Mouse (Mus musculus): ENCODE measurements at regions not wholly inside any gene's neighbourhood (a gene's known extent, or its start where the extent isn't known, plus 50 kb on each side); places are given as distances from the start of the nearest gene placed in this dataset.

DNA sequence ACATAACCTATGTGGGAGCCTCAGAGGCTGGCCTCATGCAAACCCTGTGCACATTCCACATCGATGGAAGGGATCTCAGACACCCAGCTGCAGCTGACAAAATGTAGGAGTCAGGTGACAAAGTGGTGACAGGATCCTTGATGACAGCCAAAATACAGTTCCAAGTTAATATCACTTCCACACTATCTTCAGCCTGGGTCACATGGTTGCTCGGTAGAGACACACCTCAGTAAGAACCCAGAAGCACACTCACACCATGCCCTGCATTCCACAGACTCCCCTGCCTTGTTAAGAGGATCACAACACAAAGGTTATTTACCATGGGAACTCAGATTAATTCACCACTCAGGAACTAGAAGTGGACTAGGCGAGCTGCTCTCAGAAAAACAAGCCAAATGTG, 505.4 kb upstream of the Hsf2 start:
- in situ Hi-C loops (cut with MboI, MseI): no loop called here

DNA sequence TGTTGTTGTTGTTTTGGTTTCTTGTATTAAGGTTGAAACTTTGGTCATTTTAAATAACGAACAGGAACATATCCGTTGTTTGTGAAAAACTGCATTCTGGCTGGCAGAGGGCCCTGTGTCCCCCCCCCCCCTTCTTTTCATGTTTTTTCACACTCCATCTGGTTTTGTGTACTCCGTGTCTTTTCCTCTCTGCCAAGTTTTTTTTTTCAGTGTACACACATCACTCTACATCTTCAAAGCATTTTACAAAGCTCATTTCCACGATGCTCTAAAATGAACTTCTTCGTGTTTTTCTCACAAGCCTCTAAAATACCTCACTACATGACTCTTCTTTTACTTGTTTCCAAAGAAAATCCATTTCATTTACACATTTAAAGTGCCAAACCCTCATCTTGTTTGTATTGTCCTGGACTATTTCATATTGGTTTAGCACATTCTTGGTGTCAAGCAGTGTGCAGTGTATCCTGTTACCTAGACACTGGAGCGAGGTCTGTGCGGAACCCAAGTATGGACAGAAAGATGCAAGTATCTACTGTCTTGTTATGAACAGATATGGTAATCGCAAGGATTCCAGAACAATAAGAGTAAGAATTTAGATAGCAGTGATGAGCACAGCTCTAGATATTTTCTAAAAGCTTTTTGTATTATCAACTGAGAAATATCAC, 503.5 kb upstream of the Hsf2 start:
- in situ Hi-C loops (cut with MboI, MseI): no loop called here

DNA sequence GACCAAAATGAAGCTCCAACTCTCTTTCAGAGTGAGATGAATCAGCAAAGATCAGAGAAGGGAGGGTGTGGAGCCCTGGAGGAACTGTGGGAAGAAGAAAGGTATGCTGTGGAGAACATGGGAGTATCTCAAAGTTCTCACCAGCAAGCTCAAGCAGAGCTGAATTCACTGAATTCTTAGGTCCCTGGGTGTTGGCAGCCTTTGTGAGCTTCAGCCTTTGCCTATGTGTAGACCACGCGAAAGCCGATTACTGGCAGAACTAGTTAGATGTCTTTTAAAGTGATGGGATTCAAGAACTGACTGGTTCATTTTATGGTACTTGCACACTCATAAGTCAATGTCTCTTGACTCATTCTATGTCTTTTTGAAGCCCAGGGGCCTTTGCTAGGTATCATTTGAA, 491.2 kb upstream of the Hsf2 start:
- in situ Hi-C loops (cut with MboI, MseI): loop anchor here in 1 of 2 experiments (10.0 kb wide), 1 partner anchor 880 kb away; no protein-coding TSS in a partner anchor

- in situ Hi-C loops (cut with MboI, MseI): loop anchor here (5.0 kb wide), 1 partner anchor 634 kb away; no protein-coding TSS in a partner anchor
Measured at GRCm38 (mm10) chr10:57000892-57001722, 485.1 kb upstream of the Hsf2 start.

DNA sequence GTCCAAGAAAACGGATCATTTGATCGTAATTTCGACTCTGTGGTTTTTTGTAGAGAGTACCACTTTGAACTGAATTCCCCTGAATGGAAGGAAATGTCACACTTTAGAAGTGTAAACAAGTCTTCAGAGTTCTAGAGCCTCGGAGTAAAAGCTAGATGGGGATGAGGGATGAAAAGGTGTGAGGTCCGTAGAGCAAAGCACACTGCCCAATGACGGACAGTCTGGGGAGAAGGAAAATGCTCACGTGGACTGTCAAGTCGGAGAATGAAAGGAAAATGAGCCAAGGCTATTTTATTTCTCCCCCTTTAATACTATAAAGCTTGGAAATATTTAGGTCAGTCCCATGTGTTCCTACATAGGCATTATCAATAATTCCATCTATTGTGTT, 484.5 kb upstream of the Hsf2 start:
- in situ Hi-C loops (cut with MboI, MseI): loop anchor here (5.0 kb wide), 1 partner anchor 634 kb away; no protein-coding TSS in a partner anchor

- in situ Hi-C loops (cut with MboI, MseI): no loop called here
Measured at GRCm38 (mm10) chr10:57037641-57038040, 448.5 kb upstream of the Hsf2 start.

DNA sequence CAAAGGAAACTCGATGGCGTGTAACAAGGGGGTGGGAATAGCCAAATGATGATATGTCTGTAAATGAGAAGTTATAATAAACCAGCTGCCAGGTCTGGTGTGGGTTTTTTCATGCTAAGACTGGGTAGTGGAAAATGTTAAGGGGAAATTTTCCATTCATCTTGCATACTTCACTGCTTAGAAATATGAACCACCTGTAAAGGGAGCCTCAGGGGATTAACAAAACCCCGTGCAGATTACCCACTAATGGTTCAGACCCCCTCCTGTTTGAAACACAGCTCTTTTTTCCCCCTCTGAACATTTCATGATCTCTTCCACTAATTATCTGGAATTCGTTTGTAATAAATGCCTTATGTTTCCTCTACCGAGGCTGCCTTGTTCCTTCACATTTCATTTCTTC, 446.0 kb upstream of the Hsf2 start:
- in situ Hi-C loops (cut with MboI, MseI): no loop called here

- in situ Hi-C loops (cut with MboI, MseI): no loop called here
Measured at GRCm38 (mm10) chr10:57046021-57046420, 440.2 kb upstream of the Hsf2 start.

DNA sequence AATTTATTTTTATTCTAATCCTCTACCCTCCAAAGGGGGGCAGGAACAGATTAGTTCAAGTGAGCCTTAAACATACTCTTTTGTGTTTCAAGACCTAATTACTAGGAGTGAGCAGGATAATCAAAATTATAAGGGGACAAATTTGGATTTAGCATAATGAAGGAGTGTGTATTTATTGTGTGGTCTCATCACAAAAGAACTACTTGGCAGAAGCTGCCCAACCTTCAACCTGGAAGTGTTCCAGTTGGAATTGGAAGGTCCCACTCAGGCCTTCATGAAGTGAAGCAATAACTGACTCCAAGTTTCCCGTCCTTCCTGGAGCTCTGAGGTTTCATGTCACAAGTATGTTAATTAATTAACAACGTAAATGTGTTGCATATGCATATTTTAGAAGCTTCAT, 439.3 kb upstream of the Hsf2 start:
- in situ Hi-C loops (cut with MboI, MseI): no loop called here

DNA sequence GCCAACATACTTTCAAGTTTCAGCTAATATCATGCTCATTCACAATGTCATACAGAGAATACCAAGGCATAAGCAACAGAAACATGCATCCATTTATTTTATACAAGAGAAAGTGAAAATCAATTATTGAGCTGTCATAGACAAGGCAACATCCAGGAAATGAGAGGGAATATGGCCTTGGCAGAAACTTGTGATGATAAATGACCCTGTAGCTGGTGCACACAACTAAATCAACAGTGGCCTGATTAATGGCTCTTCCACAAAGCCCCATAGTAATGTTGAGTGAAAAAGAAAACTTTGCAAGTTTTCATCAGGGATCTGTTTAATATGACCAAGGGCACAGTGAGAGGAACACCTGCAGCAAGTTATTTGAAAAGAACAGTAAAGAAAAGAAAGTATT, 438.5 kb upstream of the Hsf2 start:
- in situ Hi-C loops (cut with MboI, MseI): no loop called here

DNA sequence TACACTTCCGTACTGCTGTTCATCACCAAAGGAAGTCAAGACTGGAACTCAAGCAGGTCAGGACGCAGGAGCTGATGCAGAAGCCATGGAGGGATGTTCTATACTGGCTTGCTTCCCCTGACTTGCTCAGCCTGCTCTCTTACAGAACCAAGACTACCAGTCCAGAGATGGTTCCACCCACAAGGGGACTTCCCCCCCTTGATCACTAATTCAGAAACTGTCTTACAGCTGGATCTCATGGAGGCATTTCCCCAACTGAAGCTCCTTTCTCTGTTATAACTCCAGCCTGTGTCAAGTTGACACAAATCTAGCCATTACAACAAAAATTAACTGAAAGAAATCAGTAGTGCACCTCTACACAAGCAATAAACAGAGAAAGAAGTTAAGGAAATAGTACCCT, 432.8 kb upstream of the Hsf2 start:
- in situ Hi-C loops (cut with MboI, MseI): loop anchor here (10.0 to 25.0 kb wide), 2 partner anchors 1159 to 1171 kb away; partner anchors contain the start of gene AW822073 (in 2 of the 2)

- in situ Hi-C loops (cut with MboI, MseI): no loop called here
Measured at GRCm38 (mm10) chr10:57090131-57090530, 396.1 kb upstream of the Hsf2 start.

DNA sequence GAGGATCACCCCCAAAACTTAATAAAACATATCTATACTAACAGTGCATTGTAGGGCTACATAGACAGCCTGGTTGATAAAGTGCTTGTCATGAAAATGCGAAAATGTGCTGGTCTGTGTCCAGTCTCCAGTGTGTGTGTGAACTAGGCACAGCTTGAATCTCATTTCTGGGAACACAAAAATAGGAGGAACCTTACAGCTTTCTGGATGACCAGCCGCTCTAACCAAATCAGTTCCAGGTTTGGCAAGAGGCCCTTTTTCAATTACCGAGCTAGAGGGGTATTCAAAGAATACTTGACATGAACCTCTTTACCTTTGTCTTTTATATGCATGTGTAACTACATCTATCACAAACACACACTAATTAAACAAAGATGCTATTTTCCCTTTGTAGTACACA, 390.3 kb upstream of the Hsf2 start:
- in situ Hi-C loops (cut with MboI, MseI): no loop called here

- in situ Hi-C loops (cut with MboI, MseI): no loop called here
Measured at GRCm38 (mm10) chr10:57113359-57113758, 372.8 kb upstream of the Hsf2 start.

GRCm38 (mm10) chr10:57114696-57115271, 371.4 kb upstream of the Hsf2 start:
- in situ Hi-C loops (cut with MboI, MseI): no loop called here

GRCm38 (mm10) chr10:57121514-57121913, 364.7 kb upstream of the Hsf2 start:
- in situ Hi-C loops (cut with MboI, MseI): loop anchor here in 1 of 2 experiments (10.0 kb wide), 1 partner anchor 1103 kb away; the partner anchor contains the start of gene AW822073

GRCm38 (mm10) chr10:57127185-57127584, 359.0 kb upstream of the Hsf2 start:
- in situ Hi-C loops (cut with MboI, MseI): loop anchor here in 1 of 2 experiments (10.0 kb wide), 1 partner anchor 1098 kb away; the partner anchor contains the start of gene AW822073

- in situ Hi-C loops (cut with MboI, MseI): no loop called here
Measured at GRCm38 (mm10) chr10:57156426-57156825, 329.8 kb upstream of the Hsf2 start.

GRCm38 (mm10) chr10:57156912-57157311, 329.3 kb upstream of the Hsf2 start:
- in situ Hi-C loops (cut with MboI, MseI): no loop called here

- in situ Hi-C loops (cut with MboI, MseI): no loop called here
Measured at GRCm38 (mm10) chr10:57160546-57160945, 325.6 kb upstream of the Hsf2 start.

DNA sequence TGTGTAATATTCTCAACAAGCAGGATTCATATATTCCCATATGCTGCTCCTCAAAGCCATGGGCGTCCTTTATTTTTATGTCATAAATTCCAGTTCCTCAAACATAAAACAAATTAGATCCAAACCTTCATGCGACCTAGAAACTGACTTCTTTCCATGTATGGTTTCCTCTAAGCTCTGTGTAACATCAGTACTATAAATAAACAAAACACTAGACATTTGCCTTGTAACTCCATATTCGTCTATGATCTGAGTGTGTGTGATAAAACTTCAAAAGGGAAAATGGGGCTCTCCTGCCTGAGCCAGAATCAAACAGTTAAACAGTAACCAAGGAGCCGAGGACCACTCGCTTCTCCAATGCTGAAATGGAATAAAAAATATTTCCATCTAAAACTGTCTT, 322.8 kb upstream of the Hsf2 start:
- in situ Hi-C loops (cut with MboI, MseI): no loop called here

DNA sequence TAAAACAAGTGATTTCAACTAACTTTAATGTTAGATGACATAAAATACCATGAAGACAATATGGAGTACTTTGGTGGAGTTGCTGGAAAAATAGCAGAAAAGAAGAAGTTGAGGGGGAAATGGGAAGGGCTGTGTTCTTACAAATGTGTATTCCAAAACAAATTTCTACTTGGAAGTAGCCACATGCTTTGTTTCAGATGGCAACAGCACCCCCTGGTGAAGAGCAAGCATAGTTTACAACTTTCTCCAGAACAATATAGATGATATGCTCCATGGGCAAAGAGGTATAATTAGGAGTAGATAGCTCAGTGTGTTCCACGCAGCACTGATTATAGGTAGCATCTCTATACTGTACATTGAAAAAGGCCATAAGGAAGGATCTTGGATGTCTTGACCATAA, 302.6 kb upstream of the Hsf2 start:
- in situ Hi-C loops (cut with MboI, MseI): no loop called here
